Mouse (Mus musculus) adrenal gland, adult 8-10 months (tissue): ENCODE measurements around the gene Gm20532. TPM values are rescaled to one million over a fixed set of nuclear protein-coding genes. Genes with fewer than 3 reads are reported as not detected.

ENCODE experiments used
- DNase-seq: peaks from one replicate; pipeline ENCODE4 v3.0.0; 2022
- total RNA-seq, 4 experiments: library from RNA; stranded (reverse); gene quantifications; 2 replicates each; pipeline ENCODE4 v1.2.4; 2022

The Gm20532 gene
- total RNA-seq, 4 experiments from 2014 or later = not detected

DNA sequence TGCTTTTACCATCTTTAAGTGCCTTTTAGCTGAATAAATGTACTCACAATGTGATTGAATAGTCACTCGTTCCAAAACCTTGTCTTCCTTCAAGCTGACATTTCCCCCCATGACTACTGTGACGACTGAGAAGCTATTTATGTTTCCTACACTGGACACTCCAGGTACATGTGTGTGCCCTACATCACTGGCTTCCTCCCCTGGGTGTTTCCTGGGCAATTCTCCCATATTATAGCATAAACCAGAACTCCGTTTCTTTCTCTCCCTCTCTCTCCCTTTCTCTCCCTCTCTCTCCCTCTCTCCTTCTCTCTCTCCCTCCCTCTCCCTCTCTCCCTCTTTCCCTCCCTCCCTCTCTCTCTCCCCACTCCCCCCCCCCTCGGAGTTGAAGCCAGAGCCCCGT is 12.6 kb upstream of the Gm20532 start:
- no peak for DNase-seq

DNA sequence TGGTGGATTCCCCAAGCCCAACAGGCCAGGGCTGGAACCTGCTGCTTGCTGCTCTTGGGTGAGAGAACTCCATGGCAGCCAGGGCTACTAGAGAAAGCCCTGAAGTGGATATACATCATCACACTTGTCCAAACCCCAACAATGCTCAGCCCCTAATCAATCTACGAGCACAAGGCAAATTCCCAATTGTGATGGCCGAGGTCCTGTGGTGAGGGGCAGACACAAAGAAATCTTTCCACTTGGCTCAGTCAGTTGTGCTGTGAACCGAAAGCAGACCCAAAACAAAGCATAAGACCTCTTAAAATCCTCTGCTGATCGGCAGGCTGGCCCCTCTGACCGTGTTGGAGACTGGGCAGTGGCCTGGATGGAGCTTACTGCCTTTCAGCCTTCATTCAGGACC is 11.6 kb upstream of the Gm20532 start:
- DNase-seq = no peak

DNA sequence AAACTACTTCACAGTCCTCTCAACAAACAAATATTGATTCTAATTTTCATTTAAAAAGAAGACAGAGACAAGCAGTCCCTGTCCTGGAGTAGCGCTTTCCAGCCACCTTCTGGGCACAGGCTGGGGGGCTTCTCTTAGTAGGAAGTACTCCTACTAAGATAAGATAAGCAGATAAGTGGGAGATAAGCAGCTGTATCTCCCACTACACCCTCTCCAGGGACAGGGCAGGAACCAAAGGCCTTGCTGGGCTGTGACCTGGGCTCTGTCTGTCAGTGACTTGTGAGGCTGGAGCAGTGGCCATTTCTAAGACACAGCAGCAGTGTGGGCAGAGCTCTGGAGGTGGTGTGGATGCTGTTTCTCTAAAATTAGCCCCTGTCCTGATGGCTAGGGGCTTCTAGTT is 11.1 kb upstream of the Gm20532 start:
- DNase-seq = no peak

DNA sequence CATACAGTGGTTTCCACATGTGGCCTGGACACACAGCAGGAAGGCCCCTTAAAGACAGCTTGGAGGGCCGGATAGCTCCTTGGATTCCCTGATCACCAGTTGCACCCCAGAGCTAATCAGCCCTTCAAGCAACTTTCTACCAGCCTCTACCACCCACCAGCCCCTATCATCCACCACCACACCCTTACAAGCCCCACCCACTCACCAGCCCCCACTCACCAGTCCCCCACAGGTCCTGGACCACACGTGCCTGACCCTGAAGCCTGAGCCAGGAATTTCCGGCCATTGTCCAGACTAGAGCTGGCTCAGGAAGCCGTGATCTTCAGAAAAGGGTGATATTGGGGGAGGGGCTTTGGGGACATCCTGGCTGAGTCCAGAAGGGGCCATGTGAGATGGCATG is 10.6 kb upstream of the Gm20532 start:
- peak; percentile 60 for DNase-seq

DNA sequence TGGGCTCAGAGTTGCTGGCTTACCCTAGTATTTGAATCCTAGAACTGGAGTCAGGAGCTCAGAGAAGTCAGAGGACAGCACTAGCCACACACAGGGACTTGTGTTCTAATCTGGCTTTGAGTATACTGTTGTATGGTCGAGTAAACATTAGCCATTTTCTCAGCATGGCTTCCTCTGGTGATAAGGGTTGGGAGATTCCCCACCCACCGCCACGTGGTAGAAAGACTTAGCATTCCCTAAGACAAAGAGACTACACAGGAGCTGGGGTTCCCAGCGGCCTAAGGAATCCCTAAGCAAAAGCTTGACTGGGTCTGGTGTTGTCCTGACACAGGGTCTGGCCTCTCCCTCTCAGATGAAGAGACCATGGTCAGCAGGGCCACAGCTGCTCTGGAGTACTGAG is 10.0 kb upstream of the Gm20532 start:
- no peak for DNase-seq

DNA sequence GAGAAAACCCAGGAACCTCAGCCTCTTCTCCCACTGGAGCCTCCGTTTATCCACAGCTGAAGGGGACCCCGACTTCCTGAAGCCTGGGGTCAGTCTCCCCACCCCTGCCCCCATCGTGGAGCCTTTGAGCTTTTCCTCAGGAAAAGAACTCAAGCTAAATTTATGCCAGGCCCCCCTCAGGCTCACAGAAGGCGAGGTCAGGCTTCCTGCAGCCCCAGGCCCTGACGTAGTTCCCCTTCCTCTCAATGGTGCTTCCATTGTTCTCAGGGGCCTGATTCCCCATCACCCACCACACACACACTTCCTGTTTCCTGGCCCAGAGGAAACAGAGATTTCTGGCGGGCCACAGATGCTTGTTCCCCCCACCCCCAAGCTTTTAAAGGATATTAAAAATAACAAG is 8.1 kb upstream of the Gm20532 start:
- peak; percentile 70 for DNase-seq

DNA sequence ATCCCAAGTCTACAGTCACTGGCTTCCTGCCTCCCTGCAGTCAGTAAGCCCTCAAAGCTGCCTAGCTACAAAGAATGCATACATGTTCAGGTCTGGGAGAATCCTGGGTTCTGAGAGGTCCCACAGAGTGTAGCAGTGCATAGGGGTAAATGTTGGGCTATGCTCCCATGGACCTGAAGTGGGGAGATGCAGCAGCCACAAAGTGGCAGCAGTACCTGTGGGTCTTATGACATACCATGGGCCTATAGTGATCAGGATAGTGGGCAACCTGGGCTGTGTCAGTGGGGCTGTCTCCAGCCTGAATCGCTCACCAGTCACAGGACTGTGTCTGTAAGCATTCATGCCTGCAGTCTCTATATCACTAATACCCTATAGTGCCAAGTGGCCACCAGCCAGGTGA is 6.7 kb upstream of the Gm20532 start, which contains the start of gene Egfl7:
Gene Egfl7 (plus strand): TSS at position 301 of the 400 bp plus-strand sequence.
- DNase-seq = no peak

DNA sequence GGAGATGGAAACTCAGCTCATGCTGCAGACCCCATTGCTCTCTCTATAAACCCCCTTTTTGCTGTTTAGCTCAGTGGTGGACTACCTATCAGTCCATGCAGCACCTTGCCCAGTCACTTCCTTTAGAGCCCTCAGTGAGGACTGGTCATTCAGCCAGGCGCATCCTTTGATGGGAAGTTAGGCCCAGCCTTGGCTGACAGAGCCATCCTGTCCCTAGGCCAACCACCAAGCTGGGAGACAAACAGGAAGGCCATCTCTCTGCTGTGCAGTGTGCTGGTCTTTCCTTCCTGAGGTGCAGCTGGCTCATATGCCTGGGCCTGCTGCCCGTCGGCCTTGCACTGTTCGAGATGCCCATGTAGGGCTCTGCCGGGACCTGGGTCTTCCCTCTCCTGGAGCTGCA is 5.7 kb upstream of the Gm20532 start:
- DNase-seq = no peak

DNA sequence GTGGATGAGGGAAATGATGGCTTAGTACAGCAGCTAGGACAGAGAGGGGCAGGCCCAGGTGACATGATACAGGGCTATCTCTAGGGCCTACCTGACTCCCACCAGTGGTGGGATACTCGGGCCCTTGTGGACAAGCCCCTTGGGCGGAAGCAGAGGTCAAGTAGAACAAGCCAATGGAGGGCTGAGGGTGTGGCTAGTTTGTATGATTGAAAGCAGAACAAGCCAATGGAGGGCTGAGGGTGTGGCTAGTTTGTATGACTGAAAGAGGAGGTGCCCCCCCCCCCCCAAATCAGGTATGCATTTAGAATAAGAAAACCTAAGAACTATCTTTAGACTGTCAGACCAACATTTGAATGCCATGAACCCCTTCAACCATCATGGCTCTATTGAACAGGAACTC is 4.2 kb upstream of the Gm20532 start:
- no peak for DNase-seq

DNA sequence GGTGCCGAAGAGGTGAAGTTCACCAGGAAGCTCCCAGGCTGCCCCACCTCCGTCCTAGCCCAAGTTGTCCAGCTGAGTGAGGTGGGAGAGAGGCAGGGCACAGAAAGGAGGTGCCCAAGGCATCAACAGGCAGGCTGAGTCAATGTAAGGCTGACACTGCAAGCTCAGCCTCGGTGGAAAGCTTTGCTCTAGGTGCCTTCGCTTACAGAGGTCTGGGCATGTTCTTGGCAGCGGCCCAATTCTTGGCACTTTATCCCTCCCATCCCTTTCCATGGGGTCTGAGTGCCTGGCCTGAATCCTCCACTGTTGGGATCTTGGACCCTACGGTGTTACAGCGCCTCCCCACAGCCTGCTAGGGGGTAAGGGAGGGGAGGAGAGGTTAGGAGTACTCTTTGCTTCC is 3.7 kb upstream of the Gm20532 start:
- no peak for DNase-seq

DNA sequence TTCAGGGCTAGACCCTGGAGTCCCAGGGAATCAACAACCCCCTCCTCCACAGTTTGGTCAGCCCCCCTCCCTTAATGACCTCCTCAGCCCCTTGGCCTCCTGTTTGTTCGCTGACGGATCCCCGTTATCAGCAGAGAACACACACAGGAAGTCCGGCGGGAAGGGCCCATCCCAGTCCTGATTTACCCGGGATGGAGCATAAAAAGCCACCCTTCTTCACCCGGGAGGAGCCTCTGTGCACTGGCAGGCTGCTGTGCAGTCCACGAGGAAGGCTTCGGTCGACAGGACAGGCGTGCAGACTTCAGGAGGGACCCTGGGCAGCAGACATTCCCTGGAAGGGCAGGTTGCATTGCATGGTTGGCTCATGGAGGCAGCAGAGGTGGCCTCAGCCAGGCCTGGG is 2.8 kb upstream of the Gm20532 start:
- DNase-seq = peak; percentile 72

DNA sequence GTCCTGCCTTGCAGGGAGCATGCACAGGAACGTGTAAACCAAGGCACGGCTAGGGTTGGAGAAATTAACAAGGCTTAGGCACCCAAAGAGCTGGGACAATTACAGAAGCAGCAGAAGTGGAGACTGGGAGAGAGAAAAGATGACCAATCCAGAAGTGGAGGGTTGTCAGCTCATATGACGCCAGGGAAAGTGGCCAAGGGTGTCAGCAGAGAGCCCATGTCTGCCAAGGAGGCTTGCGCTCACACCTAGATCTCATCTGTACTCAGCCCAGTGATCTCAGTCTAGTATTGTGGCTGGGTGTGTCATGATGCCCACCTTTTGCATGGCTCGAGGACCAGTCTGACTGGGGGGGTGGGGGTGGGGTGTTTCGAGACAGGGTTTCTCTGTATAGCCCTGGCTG is 726 bp upstream of the Gm20532 start:
- no peak for DNase-seq

DNA sequence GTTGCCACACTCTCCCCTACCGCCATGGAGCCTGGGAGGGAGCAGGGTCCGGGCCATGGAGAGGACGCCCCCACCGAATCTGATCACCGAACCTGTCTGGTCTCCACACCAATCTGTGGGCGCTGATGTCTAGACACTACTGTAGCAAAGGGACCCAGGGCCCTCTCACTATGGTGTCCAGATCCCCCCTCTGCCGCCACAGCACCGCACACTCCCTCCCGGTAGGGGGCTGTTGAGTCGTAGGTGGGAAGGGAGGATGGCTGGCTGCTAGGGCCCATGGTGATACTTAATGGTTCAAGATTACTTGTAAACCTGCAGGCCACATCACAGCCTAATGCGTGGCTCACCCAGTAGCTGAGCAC is 586 bp downstream of the Gm20532 start:
- DNase-seq = no peak

DNA sequence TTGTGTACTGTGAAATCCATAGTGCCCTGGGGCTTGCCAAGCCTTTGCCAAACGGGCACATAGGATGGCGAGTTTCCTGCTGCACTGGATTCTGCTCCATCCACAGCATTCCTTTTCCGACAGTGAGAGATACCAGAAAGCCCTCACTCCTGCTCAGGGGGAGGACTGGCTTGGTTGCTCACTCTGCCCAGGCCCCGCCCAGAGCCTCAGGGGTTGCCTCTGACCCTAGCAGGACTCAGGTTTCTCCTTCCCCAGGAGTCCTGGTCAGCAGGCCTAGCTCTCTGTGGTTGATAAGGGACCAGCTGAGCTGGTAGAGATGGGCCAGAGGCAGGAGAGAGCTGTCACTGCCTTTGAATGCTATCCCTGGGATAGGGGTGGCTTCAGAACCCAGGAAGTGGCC is 2.1 kb downstream of the Gm20532 start:
- no peak for DNase-seq

DNA sequence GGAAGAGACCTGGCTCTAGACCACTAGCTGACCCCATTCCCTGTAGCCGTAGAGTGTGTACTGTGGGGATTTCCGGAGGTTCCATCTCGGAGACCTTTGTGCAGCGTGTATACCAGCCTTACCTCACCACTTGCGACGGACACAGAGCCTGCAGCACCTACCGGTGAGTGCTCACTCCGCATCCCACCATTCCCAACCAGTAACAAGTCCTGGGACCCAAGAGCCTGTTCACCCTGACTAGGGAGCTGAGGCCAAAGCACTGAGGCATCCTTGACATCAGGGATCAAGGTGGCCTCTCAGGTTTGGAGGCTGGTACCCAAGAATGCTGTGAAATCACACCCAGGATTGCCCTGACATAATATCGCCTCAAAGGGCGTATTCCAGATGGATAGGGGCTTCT is 2.8 kb downstream of the Gm20532 start:
- DNase-seq = no peak

DNA sequence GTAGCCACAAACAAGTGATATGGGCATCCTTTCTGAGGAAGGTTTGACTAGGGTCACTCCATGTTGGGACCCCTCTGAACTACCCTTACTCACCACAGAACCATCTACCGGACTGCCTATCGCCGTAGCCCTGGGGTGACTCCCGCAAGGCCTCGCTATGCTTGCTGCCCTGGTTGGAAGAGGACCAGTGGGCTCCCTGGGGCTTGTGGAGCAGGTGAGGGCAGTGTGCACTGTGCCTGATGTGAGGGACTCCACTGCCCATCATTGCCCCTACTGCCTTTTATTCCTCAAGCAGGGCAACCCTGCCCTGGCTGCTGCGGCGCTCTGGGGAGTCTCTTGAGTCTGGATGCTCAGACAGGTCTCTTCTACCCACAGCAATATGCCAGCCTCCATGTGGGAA is 3.8 kb downstream of the Gm20532 start:
- DNase-seq = no peak

DNA sequence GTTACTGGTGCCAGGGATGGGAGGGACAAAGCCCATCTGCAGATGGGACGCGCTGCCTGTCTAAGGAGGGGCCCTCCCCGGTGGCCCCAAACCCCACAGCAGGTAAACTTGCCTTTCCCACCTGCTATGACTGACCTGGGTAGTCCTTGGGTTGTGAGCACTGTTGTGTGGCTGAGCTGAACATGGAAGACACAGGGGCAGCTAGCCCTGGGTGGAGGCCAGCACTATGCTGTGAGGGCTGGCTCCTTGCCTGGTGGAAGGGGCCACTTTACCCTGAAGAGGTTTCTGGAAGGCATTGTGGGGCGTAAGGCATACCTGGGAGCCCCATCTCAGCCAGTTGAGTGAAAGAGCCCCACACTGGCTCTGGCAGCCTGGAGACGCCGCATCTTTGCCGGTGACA is 4.5 kb downstream of the Gm20532 start:
- no peak for DNase-seq

DNA sequence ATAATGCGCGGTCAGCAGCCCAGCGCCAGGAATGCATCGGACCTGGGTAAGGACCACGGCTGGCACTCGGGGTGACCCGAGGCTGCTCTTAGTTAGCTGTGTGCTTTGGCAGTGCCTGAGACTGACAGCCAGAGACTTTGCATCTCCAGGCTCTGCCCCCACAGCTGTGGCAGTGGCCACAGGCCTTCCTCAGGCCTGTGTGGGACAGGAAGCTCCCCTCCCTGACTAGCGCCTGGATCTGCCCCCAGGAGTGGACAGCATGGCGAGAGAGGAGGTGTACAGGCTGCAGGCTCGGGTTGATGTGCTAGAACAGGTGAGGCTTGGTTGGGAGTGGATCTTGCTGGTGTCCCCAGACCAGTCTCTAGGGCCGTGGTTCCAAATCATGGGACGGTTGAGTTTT is 5.0 kb downstream of the Gm20532 start:
- no peak for DNase-seq

DNA sequence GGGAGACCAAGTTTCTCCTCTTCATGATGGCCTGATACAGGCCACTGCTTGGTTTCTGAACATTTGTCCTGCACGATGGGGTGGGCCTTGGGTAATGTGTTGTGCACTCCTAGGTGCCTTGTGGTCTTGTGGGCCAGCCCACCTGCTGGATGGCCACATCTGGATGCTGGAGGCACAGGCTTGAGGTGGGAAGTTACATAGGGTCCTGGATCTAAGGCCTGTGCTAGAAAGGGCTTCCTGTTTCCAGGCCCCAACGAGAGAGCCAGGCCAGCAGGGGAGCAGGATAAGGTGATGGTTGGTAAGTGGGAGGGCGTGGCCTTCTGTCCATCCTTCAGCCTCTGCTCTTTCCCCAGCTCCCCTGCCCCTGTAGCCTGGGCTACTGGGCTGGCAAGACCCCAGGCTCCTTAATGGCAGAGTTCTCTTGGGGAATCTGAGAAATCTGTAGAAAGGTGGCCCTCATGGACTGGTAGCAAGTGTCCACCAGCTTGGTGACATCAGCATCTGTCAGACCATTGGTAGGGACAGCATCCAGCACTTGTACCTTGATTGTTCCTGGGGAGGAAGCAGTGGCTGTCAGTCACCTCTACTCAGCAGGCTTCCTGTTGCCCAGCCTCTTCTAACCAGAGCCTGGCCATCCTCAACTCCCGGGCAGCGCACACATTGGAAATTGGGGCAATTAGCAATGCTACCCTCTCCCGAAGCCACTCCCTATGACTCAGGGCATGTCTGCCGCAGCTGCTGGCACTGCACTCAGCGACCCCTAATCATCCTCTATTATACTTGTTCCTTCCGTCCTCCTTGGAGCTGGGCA is 7.0 kb downstream of the Gm20532 start:
- DNase-seq = no peak

DNA sequence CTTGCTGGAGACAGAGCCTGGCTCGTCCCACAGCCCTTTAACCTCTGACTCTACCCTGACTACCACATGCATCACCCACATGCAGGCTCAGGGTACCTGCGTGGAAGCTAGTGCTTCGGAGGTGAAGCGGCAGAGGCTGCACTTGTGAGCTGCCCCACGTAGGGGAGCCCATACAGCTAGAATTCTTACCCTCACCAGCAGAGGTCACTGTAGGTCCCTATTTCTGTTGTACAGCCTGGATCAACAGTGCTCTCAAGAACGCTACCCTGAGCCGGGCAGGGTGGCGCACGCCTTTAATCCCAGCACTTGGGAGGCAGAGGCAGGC is 7.5 kb downstream of the Gm20532 start:
- peak; percentile 44 for DNase-seq

DNA sequence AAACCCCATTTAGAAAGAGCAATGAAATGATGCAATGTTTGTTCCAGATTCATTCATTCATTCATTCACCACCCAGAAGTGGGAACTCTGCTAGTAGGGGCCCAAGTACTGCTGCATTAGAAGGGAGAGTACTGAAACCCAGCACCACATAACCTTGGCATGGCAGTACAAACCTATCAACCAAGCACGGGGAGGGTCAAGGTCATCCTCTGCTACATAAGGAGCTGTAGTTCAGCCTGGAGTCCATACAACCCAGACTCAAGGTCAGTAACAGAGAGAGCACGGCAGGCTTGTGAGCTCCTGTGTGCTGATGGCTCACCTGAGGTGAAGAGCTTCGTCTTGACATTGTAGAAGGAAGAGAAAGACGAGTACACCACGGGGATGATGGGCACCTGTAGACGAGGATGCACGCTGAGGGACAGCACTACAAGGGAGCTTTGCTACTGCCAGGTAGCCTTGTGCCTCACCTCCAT is 8.1 kb downstream of the Gm20532 start:
- no peak for DNase-seq

DNA sequence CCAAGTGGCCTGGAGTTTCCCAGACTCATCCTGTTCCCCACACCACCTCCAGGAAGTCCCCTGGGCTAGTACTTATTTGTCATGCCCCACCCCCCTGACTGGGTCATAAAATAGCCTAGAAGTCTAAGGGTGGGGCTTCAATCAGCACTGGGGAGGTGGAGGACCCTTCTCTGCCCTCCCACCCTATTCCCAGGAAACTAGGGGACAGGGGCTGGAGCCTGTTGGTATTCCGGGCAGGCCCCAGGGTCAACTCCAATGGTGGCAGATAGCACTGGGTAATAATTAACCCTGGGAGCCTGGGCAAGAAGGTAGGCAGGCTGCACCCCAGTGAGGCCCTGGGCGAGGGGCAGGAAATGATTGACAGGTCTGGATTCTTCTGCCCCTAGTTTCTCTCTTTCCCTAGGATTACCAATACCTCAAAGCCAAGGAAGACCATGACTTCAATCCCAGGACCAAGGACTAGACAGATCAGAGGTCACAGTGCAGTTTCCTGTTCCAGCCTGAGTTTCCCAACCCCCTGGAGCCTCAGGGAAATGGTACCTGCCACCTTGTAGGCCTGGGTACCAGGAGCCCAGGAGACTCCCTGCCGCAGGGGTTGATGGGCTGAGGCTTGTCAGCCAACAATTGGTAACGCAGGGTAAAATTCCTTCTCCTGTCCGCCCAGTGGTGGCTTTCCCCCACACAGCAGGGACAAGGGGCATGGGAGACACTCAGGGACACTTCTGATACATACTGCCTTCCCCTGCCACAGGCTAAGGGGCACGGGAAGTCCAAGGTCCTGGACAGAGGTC is 8.7 kb downstream of the Gm20532 start:
- DNase-seq = no peak

DNA sequence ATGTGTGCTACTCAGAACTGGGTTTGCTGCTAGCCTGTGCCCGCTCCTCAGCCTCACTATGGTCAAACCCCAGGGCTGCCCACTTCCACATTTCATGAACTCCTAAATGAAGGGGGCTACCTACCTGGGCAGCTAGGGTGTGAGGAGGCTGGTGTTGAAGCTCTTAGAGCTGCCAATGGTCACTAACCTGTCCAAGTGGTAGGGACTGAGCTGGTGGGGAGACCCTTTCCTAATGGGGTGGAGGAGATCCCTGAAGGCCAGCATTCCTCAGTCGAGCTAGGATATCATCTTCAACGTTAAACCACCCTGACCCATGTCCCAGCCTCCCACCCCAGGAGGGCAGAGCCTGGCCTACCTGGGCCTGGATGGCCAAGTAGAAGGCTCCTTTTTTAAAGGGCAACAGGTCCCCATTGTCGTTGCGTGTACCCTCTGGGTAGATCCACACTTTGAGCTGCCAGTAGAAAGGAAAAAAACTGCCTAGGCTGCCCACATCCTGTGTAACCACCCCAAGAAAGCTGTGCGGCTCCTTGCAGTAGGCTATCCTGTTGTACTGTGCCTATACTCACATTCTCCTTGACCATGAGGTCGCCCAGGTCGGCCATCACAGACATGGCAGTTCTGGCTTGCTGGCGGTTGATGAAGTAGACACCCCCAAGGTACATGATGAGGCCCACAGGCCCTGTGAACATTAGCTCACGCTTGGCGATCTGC is 9.4 kb downstream of the Gm20532 start:
- no peak for DNase-seq

DNA sequence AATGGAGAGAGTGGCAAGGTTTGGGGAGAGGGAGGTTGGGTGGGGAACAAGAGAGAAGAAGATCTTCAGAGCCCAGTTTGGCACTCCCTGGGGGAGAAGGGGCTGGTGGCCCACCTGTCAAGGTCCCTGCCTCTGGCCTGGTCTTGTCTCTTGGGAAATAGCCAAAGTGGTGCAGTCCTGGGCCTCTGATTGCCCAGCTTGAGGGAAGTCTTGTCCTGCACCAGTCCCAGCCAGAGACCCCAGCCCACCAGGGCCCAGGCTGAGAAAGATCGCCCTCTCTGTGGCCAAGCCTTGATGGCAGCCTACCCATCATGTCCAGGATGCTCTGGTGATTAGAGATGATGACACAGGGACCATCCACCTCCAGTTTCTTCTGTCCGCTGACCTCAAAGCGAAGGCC is 10.5 kb downstream of the Gm20532 start:
- DNase-seq = no peak
